Mouse (Mus musculus) layer of hippocampus, adult 11-12 months (tissue): ENCODE results near the gene Pus7.
"Not testable (repeated sequence)": the region's sequence is repeated elsewhere in the genome, so short reads cannot be mapped to it uniquely, and the experiment has no call there.

Experiments used
- DNase-seq: peaks from one replicate; pipeline ENCODE4 v3.0.0; 2022; ENCODE audit warnings: low spot score

Gene Pus7

DNA sequence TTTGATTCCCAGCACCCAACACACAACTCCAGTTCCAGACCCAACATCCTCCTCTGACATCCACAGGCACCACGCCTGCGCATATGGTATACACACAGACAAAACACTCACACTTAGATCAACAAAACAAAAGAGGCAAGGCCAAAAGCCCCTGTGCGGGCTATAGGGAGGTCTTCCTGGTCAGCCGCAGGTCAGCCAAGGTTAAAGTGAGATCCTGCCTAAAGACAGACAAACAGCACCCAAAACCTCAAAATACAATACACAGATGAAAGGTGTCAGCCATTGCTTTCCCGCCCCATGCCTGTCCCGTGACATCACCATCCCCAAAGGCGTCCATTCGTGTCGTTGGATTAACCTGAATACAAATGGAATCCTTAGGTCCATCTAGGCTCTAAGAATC is 27.9 kb downstream of the Pus7 start:
- DNase-seq: no peak

DNA sequence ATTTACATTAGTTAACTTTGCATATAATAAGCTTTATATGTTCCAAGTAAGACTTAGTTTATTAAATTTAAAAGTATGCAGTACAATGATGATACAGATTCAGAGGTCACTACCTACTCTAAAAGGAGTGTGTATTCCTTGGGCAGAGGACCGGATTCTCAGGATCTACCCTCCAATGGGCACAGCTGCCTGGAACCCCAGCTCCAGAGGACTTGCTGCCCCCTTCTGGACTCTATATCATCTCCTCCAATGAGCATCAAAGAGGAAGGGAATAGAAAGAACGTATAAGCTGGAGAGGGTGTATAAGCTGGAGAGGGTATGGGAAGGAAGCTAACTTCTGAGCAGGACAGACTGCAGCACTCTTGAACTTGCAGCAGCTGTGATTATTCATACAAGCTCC is 33.6 kb downstream of the Pus7 start:
- no peak for DNase-seq

DNA sequence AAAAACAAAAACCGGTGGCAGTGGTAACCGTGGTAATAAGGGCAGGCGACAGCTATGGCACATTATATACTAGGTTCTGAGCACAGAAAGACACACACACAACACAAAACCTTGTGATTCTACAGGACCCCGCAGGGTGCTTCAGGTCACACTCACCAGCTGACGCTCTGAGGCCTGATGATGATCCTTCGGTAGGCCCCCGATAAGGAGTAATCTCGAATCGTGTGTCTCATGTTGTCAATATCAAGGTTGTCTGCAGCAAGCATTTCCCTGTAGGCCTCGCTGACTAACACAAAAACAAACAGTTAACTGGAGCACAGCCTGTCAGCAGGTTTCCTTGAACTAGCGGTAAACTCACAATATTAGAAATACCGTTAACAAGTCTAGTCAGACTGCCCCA is 40.2 kb downstream of the Pus7 start:
- no peak for DNase-seq

DNA sequence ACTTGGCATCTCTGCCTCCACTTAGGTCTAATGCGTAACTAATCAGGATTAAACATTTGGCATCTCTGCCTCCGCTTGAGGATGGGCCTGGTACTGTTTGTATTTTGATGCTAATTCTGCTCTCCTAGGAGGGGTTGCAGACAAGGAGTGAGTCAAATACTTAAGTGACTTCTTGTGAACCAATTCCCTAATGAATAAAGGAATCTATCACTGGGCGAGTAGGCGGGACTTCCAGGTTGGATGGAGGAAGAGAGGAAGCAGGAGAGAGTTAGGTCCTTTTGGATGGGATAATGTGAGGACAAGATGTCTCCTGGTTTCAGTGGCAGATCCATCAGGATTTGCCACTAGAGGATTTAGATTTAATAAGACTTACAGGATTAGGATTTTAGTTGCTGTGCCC is 46.4 kb downstream of the Pus7 start:
- DNase-seq: no peak

DNA sequence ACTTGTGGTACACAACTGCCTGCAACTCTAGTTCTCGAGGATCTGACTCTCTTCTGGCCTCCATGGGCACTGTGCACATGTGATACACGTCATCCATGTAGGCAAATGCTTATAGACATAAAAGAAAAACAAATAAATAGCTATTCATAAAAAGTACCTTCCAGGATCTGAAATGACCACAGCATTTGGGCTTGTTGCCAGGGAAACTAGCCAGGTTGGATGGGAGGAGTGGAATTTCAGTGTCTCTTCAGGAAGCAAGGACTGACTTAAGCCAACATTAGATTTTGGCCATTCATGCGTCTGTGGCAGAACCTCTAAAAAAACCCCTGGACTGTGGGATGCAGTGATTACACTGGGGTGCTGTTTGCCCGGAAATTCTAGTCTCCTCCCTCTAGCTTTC is 47.1 kb downstream of the Pus7 start:
- no peak for DNase-seq

DNA sequence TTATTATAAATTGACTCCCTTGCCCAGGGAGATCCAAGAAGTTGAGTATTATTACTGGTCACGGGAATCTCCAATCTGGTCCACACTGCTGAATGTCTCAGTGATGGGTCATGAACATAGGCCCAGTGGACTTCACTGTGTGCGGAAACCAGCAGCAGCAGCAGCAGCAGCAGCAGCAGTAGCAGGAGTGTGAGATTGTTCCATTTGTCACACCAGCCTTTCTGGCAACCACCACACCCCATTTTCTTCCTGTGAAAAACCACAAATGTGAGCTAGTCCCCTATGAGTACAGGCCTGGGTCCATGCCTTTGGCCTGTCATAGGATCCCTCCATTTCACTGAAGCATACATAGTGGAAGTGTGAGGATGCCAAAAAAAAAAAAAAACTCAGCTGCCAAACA is 61.6 kb downstream of the Pus7 start:
- DNase-seq: no peak

DNA sequence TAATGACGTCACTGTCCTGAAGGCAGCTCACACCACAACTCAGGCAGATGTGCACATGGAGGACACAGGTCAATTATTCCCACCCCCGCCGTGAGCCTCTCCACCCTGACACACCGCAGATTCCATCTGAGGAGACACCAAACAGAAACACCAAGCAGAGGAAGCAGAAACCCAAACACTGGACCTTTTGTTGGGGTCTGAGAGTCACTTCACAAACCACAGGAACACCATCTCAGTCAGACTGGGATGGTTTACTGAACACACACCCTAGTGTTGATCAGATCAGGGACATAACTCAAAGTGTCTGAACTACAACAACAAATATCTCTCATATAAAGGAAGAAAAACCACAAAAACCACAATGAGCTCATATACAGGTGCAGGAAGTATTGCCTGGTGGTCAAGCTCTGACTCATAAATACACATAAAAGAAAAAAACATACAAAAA is 64.6 kb downstream of the Pus7 start:
- DNase-seq: no peak

DNA sequence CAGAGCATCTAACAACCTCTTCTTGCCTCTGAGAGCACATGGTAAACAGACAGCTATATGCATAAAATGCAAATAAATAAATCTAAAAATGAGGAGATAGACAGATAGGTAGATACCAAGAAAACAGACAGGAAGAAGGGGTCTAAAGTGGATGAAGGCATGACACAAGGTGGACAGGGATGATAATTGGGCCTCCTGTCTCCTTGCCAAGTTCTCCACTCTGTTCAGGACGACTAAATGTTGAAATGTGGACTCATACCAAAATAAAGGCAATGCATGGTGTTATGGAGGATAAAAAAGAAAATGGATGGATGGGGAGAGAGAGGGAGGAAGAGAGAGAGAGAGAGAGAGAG is 65.4 kb downstream of the Pus7 start:
- DNase-seq: no peak

DNA sequence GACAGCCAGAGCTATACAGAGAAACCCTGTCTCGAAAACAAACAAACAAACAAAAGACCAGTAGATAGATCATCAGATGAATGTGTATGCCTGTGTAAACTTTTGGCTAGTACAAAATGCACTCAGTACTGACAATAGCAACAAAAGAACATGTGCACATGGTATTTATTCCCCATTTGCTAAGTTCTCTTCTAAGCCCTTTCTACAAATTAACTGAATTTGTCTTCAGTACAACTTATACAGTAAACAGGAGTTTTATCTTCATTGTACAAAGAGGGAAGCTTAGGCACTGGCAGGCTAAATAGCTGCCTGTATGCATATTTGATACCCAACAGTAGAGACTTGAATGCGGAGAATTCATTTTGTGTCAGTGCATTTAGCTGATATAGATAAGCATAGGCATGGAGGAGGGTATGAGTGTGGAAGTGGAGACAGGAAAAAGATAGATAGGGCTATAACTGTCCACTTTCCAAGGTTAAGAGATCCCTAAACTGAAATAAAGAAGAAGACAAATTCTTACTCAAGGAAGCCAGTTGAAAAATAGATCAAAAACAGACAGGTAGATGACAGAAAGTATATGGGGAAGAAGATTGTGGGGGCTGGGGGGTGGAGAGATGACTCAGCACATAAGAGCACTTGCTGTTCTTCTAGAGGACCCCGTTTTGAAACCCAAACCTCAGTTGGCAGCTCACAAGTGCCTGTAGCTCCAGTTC is 65.9 kb downstream of the Pus7 start:
- no peak for DNase-seq

DNA sequence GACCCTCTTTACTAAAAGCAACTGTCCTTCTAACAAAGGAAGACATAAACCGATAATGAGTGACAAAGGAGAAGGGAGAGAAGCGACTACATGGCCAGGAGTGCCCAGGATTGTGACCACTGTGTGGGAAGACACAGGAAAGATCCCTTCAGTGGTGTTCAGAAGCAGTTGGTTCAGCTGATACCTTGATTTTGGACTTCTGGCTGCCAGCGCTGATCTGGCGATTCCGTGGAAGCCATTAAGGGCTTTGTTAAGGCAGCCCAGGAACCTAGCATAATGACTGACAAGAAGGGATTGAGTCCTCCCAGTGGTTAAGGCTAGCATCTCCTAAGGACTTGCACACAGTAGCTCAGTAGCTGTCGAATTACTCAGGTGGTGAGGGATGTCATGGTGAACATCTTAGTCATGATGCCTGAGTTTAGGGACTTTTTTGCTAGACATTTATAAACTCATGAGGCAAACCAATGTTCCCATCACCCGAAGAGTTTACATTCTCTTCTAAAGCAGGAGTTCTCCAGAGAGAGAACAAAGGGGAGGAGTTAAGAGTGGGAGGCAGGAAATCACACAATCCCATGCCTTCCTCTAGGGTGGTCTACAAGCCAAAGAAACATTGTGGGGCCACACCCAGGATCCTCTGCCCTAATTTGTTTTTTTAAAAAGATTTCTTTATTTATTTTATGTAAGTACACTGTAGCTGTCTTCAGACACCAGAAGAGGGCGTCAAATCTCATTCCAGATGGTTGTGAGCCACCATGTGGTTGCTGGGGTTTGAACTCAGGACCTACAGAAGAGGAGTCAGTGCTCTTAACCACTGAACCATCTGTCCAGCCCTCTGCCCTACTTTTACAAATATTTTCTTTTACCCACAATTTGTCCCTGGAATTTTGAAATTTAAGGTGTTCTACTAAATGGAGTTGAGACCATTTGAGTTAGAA is 69.8 kb downstream of the Pus7 start:
- DNase-seq: no peak

DNA sequence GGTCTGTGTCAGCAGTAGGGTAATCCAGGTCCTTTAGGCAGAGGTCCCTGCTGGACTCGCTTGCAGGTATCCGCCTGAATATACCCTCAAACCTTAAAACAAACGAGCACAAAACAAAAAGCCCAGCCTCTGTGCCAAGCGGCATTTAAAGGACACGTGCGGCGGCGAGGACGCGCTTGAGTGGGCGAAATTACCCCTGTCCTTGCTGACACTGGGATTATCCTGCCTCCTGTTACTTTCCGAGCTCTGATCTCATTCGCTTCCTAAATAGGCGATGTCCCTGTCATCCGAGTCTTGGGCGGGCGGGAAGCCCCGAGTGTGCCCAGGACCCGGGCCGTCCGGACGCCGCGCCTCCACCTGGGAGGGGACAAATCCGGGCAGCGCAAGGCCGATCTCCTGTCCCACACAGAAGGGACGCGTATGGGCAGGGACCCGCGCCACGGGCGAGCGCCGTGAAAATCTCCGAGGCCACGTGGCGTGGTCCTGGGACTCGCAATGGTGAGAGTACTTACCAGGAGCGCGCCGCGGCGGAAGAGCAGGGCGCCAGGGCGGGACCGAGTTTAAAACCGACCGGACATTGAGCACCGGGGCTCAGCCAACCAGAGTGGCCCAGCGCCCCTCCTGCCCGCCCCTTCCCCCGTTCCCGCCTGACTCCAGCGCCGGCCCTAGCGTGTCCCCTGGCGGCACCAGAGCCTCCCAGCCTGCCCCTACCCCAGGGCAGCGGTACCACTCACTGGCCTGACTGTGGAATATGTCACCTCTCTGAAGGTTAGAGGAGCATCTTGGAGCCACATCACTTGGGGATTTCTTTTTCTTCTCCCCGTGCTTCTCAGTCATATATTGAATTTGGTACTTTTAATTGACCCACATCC is 71.1 kb downstream of the Pus7 start:
- DNase-seq: peak; percentile 67

DNA sequence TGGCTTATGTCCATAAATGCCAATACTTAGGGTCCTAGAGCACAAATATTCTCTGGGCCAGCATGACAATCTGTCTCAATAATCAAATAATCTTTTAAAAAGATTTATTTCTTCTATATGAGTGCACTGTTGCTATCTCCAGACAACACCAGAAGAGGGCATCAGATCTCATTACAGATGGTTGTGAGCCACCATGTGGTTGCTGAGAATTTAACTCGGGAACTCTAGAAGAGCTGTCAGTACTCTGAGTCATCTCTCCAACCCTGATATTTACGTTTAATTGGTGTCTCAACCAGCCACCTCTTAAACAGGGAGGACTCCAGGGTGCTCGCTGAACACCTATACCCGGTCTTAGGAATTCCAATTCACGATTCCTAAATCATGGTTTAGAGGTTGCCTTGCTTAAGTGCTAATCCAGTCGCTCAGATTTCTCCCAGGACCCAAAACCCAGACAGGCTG is 71.8 kb downstream of the Pus7 start:
- peak; percentile 47 for DNase-seq

DNA sequence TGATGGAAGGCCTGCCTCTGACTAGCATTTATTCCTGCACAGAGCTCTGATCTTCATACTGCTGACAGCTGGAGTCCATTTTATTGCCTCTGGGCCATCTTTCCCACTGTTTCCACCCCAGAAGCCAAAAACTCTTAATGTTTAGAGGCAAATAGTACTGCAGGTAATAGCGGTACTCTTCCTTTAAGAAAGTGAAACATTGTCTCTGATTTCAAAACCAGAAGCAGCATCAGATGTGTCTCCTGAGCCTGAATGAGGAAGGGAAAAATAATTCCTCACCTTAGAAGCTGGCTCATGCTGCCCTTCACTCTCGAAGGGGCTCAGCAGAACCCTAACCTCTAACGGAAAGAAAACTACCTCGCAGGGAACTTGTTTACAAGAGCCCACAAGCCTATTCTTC is 72.3 kb downstream of the Pus7 start:
- DNase-seq: no peak

DNA sequence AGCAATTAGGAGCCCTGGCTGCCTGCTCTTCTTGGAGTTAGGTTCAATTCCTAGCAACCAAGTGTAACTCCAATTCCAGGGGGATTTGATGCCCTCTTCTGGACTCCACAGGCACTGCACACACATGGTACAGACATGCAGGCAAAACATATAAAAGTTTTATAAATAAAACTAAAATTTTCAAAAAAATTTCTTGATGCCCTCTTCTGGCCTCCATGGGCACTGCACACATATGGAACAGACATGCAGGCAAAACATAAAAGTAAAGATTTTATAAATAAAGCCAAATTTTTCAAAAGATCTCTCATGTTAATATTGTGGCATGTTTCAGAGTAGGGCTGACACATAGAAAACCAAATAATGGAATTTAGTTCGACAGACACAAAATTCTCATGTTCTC is 73.8 kb downstream of the Pus7 start:
- no peak for DNase-seq

DNA sequence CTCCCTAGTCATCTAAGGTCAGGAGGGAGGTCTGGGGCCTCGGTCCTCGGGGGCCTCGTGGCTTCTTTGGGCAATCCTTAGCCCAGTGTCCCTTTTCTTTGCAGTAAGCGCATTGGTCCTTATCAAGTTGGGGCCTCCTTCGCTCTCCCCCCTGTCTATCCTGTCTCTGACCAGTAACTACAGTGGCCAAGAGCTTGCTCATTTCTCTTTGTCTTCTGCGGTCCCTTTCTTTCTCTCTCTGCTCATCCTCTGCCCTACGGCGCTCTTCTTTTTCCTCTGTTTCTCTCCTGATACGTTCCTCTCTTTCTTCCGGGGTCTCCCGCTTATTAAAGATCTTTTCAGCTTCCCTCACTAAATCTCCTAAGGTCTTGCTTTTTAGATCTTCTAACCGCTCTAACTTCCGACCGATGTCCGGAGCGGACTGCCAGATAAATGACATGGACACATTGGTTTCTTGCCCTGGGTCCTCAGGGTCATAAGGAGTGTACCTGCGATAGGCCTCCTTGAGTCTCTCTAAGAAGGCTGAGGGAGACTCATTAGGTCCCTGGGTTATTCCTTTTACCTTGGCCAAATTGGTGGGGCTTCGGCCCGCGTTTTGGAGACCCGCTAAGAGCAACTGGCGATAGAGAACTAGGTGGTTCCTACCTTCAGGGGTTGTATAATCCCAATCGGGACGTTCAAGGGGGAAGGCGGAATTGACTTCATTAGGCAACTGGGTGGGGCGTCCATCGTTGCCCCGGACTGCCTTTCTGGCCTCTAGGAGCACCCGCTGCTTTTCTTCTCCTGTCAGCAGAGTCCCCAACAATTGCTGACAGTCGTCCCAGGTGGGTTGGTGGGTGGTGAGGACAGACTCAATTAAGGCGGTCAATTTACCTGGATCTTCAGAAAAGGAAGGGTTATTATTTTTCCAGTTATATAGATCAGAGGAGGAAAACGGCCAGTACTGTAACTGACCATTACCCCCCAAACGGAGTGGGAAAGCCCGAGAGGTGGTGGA is 76.6 kb downstream of the Pus7 start:
- not testable (repeated sequence) for DNase-seq

DNA sequence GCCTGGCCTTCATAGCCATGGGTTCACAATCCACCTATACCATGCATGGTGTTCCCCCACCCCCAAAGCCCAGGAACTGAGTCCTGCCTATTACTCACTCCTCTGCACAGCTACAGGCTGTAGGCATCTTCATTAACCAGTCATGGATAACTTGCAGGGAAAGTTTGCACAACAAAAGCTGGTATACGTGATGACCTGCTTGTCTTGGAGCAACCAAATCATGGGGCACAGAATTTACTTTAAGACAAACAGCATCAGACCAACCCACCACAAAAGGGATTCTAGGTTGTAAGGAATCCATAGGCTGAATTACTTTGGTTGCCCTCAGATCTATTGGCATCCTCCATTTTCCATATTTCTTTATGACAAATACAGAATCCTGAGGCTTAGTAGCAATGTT is 86.1 kb downstream of the Pus7 start:
- DNase-seq: no peak
